Mouse (Mus musculus) cerebellum, postnatal 36 days (tissue): ENCODE measurements around the gene Mn1.

ENCODE experiments used
- DNase-seq, 2 experiments: peaks; one replicate each; pipeline ENCODE4 v3.0.0; 2021 to 2022; ENCODE audit warnings: mixed read lengths in 2 of 2

The Mn1 gene

GRCm38 (mm10) chr5:111434342-111434842, 17.2 kb downstream of the Mn1 start:
- DNase-seq: no peak

GRCm38 (mm10) chr5:111436260-111436659, 19.1 kb downstream of the Mn1 start:
- no peak for DNase-seq

- DNase-seq: no peak
Observed at GRCm38 (mm10) chr5:111437205-111437604, 20.0 kb downstream of the Mn1 start.

GRCm38 (mm10) chr5:111438336-111438735, 21.2 kb downstream of the Mn1 start:
- DNase-seq: no peak

- DNase-seq: no peak
Observed at GRCm38 (mm10) chr5:111438821-111439220, 21.7 kb downstream of the Mn1 start.

GRCm38 (mm10) chr5:111440264-111440663, 23.1 kb downstream of the Mn1 start:
- no peak for DNase-seq

- DNase-seq: no peak
Observed at GRCm38 (mm10) chr5:111442151-111442871, 25.1 kb downstream of the Mn1 start.

- no peak for DNase-seq
Observed at GRCm38 (mm10) chr5:111443636-111444035, 26.5 kb downstream of the Mn1 start.

GRCm38 (mm10) chr5:111444361-111444760, 27.2 kb downstream of the Mn1 start:
- DNase-seq: no peak

- DNase-seq: no peak
Observed at GRCm38 (mm10) chr5:111446652-111447051, 29.5 kb downstream of the Mn1 start.

- no peak for DNase-seq
Observed at GRCm38 (mm10) chr5:111449700-111450099, 32.5 kb downstream of the Mn1 start.

GRCm38 (mm10) chr5:111454240-111454639, 37.1 kb downstream of the Mn1 start:
- no peak for DNase-seq

GRCm38 (mm10) chr5:111454876-111455275, 37.7 kb downstream of the Mn1 start:
- DNase-seq: no peak

GRCm38 (mm10) chr5:111458675-111459074, 41.5 kb downstream of the Mn1 start:
- no peak for DNase-seq

GRCm38 (mm10) chr5:111465811-111466299, 48.7 kb downstream of the Mn1 start:
- no peak for DNase-seq

- DNase-seq: no peak
Observed at GRCm38 (mm10) chr5:111466429-111466828, 49.3 kb downstream of the Mn1 start.

- DNase-seq: no peak
Observed at GRCm38 (mm10) chr5:111467699-111468098, 50.5 kb downstream of the Mn1 start.

GRCm38 (mm10) chr5:111469195-111469882, 52.2 kb downstream of the Mn1 start:
- no peak for DNase-seq

- no peak for DNase-seq
Observed at GRCm38 (mm10) chr5:111470875-111471274, 53.7 kb downstream of the Mn1 start.

GRCm38 (mm10) chr5:111473425-111473824, 56.3 kb downstream of the Mn1 start:
- no peak for DNase-seq

GRCm38 (mm10) chr5:111475721-111476120, 58.6 kb downstream of the Mn1 start:
- DNase-seq: no peak

- no peak for DNase-seq
Observed at GRCm38 (mm10) chr5:111476141-111476540, 59.0 kb downstream of the Mn1 start.

GRCm38 (mm10) chr5:111485907-111486306, 68.7 kb downstream of the Mn1 start:
- DNase-seq: no peak

GRCm38 (mm10) chr5:111489022-111489616, 72.0 kb downstream of the Mn1 start:
- no peak for DNase-seq
